Mouse (Mus musculus) ovary, adult 18-20 months (tissue): ENCODE measurements around the gene Sema3a.

Experiments
- DNase-seq: peaks from one replicate; pipeline ENCODE4 v3.0.0; 2022; ENCODE audit warnings: low spot score, mixed read lengths

Gene Sema3a

DNA sequence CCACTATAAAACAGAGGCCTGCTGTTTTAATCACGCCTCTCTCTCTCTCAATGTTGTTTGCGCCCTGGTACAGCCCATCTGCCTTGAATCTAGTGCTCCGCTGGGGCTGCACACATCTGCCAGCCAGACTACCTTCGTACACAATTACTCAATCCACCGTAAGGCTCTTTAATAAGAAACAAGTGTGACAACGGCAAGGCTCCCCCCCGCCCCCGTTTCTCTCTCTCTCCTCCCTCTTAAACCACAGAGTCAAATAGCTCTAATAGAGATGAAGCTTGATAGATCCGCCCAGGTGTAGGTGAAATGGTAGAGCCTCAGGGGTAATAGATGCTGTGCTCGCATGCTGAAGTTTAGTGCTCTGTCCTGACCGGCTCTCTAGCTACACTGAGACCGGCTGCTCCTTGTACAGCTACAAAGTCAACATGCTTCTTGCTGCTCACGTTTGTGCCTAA is at the start of gene Sema3a:
Gene Sema3a, plus strand, starts transcription at position 174 of the 452 bp plus-strand sequence.
- DNase-seq: no peak

DNA sequence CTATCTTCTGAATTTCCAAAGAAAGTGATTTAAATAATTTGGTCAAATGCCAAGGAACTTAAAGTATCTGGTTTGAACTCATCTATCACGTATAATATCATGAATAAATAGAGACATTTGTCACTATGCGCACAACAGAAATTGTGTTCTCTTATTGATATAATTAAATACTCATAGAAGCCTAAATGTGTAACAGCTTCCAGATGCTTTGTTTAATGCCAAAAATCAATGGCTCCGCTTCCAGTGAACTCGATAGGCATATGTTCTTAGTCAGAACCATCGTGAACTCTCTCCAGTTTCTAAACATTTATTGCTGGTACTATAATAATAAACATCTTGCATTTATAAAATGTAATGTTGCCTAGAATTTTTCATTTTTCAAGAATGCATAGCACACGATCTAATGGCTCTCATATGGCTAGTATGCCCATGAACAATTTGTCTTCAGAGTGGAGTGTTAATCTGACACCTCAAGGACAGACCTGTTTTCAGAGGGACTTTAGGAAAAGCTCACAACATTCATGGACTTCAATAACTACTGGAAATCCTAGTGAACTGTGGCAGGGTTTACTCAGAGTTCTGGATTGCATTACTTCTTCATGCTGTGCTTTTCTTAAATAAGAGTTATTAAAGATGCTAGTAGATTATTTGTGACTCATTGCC is 40.3 kb upstream of the Sema3a start:
- DNase-seq: no peak

DNA sequence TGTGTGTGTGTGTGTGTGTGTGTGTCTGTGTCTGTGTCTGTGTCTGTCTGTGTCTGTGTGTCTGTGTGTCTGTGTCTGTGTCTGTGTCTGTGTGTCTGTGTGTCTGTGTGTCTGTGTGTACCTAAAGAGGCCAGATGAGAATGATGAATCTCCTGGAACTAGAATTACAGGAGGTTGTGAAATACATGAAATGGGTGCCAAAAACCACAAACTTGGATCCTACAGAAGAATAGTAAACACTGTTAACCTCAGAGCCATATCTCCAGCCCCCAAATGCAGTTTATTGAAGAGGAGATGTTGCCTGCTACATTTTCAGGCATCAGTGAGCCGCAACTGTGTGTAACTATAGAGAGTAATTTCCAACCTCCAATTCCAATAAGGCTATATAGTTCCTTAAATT is 34.8 kb upstream of the Sema3a start:
- no peak for DNase-seq

DNA sequence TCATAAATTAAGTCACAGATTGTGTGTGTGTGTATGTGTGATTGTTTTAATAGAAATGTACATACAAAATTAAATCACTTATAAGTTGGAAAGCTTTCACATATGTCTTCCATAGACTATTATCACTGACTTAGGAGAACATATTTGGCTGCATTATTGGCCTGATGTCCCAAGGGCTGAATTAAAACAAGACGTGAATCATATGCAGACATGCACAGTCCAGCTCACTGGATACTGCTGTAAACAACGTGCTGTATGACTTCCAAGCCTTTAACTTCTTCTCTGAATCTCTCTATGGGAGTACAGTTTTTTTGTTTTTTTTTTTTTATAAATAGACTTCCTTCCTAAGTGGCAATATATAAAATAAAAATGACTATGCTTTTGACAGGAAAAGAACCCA is 15.7 kb upstream of the Sema3a start:
- DNase-seq: no peak

DNA sequence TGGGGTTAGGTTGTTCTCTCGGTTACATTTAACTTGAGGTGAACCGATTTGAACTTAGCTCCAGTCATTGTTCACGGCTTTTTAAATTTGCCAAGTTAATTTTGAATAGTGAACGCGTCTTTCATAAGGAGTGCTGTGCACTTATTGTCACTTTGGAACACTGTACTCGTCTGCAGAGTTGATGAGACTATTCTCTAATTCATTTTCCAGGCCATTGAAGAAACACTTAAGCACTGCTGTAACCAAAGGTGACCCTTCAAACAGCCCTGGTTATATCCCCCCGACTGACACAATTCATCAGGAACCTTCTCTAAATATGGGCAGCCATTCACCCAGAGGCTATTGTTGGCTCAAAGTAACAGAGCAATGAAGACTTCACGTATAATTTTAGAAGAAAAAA is 8.0 kb upstream of the Sema3a start:
- no peak for DNase-seq

DNA sequence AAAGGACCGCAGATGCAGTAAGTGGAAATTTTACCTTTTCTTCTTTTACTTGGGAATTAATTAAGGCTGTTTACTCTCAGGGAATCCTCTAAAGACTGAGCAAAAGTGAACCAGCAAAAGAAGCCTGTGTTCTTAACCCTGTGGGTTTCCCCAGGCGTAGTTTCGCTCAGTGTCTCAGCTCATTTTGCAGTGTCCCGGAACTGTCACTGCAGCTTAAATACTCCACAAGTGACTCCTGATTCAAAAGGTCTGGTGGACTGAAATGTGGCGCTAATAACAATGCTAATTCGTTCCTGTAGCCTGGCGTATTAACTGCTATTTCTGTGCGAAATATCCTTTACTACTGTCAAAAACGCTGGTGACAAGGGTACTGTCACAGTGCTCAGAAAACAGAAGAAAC is 543 bp downstream of the Sema3a start:
- no peak for DNase-seq

DNA sequence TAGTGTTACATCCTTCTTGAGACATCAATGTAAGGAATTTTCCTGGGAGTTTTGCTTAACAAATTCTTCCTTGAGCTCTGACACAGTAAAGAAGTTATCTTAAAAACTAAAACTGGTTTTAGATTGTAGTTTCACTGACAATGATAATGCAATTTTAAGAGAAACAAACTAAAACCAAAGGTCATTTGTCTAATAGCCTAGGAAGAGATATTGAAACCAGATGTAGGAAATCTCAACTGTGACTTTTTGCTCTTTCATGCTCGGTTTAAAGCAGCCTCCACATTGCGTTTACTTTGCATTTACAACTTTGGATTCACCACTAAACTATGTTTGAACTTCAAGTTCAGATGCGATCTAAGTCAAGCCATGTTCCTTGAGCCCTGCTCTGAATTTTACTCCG is 982 bp downstream of the Sema3a start:
- DNase-seq: no peak

DNA sequence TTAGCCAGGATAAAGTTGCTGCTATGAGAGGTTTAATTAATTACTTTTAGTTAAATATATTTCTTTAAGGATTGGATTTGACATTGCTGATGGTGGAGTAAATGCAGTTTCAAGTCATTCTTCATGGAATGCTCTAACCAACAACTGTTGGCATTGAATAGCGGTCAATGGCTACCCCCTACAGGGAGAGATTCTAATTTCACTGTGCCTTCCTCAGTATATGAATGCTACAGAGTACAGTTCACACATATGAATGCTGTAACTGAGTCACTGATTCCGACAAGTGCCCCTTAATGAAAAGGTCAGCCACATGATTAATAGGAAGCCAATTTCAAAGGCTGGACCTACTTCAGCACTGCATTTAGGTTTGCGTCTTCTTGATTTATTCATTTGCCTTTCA is 1.9 kb downstream of the Sema3a start:
- no peak for DNase-seq

DNA sequence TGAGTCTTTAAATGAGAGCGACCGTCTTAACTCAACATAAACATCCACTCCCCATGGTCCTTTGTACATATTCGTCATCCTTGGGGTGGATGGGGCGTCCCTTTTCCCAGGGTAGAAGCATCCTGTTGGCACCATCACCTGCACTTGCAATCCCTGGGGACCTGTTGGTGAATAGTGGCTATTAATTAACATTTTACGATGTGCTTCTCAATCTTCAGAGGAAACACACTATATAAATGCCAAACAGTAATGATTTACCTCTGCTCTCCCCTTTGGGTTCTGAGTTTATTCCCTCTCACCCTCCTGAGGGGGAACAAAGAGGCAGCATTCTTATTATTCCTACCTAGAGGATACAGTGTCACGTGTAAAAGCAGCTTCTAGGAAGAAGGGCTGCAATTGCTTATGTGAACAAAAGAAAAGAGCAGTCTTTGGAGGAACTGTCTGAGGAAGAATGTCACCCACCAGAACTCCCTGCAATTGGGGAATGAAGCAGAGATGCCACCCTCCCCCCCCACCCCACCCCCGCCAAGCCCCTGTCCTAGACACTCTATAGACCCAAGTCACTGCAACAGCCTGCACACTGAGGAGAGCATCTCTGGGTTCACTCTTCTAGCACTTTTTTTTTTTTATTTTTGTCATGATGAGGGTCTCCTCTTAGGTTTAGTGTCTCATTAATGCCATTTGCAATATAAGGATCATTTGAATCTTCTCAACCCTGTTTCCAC is 19.7 kb downstream of the Sema3a start:
- DNase-seq: no peak

DNA sequence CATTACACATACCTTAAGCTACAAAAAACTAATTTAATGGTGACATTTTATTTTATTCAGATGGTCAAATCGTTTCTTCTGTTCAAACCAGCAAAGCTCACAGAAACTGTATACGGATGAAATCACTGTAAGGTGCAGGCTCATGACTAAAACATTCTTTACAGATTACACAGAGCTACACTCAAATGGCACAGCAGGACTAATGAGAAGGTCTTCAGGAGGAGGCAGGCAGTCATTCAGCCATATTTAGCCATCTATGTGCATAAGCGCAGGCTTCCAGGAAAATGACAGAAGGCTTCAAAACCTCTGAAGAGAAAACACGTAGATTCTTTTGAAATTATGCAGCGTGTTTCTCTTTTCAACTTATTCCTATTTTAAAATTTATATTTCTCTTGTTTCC is 24.7 kb downstream of the Sema3a start:
- DNase-seq: no peak

DNA sequence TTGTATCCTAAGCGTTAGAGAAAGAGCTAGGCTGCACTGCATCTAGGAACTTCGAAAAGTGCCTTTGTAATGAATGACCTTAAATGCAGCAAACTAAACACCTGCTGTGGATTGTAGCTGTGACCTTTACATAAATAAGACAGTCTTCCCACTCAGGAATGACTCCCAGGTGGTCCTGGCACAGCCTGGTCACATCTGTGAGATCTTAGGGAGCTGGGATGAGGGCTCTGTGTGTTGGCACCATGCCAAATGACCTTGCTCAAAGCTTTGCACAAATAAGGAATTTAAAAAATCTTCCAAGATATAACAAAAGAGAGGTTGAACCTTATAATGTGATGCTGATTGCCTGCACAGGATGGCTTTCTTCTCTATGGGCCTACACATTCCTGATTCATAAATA is 25.8 kb downstream of the Sema3a start:
- no peak for DNase-seq

DNA sequence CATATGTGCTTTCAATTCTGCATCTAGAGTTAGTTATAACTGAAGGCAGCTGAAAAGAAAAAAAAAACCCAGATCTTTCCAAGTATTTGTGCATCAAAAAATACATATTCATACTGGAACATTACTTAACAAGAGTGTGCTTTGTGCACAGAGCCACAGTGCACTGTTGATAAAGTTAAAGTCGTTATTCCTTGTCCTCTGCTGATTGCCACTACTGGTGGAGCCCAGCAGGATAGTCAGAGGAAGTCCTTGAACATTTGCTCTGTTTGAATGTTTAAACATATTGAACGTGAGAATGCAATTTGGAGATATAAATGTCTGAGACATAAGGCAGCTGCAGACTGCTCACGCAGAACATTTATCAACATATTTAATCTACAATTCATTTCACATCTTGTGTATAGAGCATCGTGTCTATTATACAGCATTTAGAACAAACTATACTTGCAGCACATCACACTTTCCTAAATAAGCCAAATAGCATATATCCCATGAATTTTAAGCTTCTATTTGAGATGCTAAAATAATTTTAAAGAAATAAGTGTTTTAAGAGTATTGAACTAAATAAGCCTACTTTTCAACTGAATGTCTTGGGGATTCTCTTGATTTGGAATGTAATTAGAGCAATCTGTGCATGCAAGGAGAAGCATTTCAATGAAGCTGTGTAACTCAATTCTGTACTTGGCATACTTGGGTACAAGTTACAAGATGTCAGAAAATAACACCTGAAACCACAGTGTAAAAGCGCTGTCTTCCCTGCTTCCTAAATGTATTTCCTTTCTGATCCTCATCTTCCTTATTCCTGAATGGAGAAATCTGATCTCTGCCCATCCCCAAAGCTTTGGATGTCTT is 32.8 kb downstream of the Sema3a start:
- DNase-seq: no peak

DNA sequence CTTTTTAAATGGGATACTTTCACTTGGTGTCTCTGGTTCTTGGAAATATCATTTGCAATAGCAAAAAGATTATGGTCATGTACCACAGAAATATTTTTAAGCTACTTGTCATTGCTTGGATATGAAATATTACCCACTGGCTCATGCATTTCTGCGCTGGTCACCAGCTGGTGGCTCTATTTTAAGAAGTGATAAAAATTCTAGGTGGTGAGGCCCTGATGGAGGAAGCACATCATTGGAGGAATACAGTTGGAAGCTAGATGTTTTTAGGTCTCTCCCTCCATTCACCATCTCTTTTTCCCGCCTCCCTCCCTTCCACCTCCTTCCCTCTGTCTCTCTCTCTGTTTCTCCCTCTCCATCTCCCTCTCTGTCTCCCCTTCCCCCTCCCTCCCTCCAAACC is 57.0 kb downstream of the Sema3a start:
- DNase-seq: no peak

DNA sequence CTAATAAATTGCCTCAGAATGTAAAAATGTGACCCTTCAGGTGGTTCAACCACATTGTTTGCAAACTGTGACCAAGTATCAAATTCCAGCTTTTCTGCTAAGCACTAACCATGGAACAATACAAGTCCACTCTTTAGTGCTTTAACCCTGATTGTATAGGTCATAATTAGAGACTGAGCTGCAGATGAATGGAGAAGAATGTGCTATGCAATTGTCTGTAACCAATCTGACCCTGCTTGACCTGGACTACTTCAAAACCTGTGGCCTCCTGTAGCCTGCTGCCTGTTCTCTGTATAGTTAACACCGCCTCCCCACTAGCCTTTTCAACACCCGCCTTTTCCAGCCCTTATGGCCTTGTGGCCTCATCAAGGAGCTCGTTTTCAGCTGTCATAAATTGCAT is 72.7 kb downstream of the Sema3a start:
- DNase-seq: no peak

DNA sequence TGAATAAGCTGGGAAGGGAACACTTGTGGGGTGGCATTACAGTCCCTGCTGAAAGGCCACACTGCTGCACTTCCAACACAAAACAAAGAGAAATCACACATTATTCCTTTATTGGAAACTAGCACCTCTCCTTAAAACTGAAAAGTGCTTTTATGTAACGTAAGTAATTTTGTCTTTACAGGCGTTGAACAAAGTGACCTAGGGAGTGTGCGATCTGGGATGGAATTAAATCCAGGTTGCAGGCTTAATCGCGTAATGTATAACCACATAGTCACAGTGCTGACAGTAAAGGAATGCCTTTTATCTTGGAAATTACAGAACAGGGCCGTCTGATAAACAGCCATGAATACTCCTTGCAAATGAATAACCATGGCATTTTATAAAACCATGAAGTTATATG is 74.5 kb downstream of the Sema3a start:
- no peak for DNase-seq

DNA sequence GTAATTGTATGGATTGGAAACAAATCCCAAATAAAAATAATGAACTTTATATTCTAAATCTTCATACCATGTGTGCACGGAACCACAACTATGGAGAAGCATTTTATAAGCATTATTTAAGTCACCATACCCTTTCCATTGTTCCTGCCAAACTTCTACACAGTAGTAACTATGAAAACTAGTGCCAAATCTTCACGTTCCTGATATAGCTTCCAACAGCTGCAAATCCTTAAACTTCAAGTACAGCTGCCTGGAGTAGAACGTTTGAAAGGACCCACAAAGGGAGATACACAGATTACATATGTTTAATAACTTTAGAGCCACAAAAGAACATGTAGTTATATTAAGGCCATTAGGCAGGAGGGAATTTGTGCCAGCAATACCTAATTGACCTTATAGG is 130.1 kb downstream of the Sema3a start:
- DNase-seq: no peak

DNA sequence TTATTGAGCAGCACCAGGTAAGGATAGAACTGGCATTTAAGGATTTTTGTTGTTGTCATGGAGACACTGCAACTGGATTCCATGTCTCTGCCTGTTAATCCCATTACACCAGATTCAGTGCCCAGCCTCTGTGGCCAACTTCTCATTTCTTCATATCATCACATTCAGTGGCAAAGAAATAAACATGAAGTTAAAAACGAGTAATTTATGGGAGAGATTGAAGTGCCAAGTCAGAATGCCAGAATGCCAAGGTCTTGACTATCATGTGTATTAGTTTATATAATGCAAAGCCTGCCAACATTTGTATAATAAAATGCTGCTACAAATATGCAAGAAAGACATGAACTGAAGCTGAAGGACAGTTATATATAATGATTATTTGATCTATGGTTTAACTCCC is 131.1 kb downstream of the Sema3a start:
- no peak for DNase-seq

DNA sequence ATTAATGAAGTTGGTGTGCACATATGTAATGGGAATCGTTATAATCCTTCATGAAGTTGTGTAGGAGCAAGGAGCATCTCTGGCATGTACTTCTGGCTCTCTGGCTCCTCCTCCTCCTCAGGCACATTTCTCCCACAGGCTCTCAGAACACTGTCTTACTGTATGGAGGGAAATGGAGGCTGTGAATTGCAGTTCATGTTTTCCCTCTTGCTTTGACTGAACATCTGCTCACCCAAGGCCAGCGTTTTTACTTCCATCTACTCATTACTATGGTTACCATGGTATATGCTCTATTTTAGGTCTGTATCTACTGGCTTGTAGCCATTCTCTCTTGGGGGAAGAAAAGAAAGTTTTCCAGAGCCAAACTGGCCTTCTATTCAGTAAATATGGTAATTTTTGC is 137.9 kb downstream of the Sema3a start:
- DNase-seq: no peak

DNA sequence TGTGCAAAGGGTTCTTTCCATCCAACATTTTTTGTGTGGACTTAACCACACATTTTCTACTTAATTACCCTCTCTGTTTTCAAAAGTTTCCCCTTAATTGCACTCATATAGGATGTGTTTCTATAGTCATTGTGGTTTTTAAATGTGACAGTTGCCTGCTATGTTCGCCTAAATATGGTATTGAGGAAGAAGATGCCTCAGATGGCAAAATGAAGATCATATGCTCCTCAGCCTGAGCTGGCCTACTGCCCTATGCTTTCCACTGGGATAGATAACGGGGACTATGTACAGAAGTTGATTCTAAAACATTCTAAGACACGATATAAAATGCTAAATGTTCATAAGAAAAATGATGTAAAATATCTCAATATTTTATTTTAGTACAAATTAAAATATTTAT is 138.3 kb downstream of the Sema3a start:
- DNase-seq: no peak

DNA sequence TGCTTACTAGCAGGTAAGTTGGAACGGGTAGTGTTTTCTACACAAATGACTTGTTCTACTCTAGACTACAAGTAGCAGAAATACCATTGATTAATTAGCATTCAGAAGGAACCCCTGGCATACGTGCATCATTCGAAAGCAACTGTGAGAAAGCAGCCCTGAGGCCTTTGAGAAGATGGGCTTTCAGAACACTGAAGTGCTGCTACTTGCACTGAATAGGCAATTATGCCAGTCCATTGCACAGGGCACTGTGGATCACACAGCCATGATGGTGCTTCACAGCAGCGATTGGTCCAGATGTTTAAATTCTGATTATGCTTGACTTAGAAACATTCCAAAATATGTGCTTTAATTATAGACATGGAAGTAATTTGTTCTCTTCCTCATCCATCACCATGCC is 187.5 kb downstream of the Sema3a start:
- no peak for DNase-seq

DNA sequence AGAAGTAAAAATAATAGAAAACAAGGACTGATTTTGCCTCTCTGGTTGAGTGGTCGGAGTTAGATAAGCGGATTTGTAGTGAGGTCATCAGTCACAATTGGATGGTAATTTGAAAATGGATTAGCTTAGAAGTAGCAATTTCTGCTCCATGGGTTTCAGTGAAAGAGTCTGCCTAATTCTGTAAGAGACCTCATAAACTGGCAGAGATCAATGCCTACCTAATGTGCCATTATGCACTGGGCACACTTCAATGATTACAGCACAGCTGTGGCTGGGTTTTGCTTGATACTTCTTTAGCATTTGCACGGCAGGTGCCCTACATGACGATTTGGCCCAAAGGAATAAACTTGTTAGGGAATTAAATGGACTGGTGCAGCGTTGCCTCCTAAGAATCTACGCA is 188.8 kb downstream of the Sema3a start:
- no peak for DNase-seq

DNA sequence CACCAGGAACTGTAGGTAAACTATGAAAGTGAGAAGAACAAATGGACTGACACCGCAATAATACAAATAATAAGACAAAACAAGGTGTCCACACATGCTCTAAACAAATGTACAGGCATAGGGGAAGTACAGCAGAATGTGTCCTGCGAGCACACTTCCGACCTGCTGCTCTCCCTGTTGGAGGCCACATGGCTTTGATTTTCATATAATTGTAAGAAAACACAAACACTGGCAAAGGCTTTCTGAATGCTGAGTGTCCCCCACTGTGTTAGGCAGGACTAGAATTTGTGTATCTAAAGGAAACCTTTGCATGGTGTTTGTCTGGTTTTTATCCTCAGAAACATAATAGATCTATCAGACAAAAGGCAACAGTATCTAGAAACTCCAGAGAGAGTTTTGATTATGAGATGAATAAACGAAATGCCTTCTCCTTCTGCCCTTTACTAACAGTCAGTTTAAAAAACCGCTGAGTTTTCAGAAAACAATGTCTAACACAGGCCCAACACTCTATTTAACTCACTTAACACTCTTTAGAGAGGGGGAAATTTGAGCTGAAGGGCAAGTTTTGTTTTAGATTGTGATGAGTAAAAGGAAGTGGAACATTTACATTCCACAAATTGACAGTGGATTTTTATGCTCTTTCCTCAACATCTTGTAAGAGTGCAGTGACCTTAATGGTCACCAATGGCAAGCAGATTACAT is 193.7 kb downstream of the Sema3a start:
- DNase-seq: no peak
